Mouse (Mus musculus) adrenal gland, postnatal 25 days (tissue): Measurements from ENCODE around the gene Hemgn. TPM values are rescaled to one million over a fixed set of nuclear protein-coding genes. Genes with fewer than 3 reads are reported as not detected.
A peak's percentile ranks its signal among the peaks of the same experiment; 100 is the strongest.

Experiments
- DNase-seq: peaks from one replicate; pipeline ENCODE4 v3.0.0; 2021; ENCODE audit warnings: mixed read lengths
- long read RNA-seq: library from polyadenylated mRNA; stranded (forward); transcript quantifications from one replicate; pipeline ENCODE4 v2.0.0, GENCODE M21; 2021
- total RNA-seq: library from RNA; stranded (reverse); gene quantifications from 2 replicates; pipeline ENCODE4 v1.2.3, GENCODE M21; 2021

Hemgn gene
- total RNA-seq, result not detected in 2 replicates
- long read RNA-seq, result 0 reads

DNA sequence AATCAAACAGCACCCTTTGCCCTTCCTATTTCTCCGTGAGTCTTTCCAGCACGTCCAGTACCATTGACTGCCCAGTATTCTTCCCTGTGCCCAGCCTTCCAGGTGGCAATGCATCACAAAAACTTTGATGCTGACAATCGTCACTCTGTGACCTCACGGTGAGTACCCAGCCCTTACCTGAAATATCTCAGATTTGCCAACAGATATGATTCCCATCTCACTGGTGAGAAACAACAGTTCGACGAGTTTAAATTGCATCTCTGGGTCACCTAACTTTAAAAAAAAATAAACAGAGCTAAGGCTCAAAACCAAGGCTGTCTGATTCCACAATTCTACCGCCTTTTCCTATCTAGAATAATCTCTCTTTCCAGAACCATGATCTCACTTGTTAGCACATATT is at the start of gene Hemgn:
Gene Hemgn (minus strand): TSS at position 101 of the 400 bp plus-strand sequence.
- no peak for DNase-seq

DNA sequence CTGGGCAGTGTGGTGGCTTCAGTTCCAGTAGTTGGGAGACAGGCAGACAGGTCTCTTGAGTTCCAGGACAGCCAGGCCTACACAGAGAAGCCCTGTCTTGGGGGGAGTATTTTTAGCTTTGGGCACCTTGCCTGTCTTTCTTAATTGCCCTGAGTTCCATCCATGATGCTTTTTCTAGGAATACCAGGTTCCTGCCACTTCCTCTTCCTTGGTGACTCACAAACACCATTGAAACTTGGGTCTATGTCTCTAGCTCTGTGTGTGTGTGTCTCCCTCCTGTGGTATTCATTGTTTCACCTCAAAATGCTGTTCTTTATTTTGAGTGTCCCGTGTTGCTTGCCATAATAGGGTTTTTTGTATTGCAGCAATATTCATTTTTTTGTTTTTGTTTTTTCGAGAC is 45.1 kb upstream of the Hemgn start:
- no peak for DNase-seq

DNA sequence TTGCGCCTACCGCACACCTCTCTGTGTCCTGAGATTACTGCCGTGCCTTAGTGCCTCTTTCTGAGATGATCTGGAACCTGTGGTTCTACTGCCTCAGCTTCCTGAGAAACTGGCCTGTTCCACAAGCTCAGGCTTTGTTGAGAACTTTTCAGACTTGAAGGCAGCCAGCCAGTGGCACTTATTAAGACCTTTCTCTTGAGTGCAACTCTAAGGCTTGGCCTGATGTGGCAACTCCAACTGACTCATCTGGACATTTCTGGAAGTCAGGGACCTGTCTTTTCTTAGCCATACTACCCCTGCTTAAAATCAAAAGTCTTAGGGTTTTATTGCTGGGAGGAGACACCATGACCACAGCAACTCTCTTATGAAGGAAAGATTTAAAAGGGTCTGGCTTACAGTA is 43.9 kb upstream of the Hemgn start:
- DNase-seq, result no peak

DNA sequence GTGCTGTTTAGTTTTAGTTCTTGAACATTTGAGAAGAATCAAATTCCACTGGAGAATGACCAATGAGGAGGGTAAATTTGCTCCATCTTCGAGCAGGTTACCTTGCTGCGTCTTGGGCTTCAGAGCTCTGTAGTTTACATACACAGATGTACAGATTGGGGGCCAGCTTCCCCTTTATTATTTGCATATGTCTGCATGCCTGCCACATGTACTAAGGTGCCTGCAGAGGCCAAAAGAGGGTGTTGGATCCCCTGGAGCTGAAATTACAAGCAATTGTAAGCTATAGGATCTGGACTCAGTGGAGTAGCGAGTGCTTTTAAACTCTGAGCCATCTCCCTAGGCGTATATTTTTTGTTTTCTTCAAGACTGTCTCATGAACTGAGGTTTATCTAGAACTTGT is 43.5 kb upstream of the Hemgn start:
- no peak for DNase-seq

DNA sequence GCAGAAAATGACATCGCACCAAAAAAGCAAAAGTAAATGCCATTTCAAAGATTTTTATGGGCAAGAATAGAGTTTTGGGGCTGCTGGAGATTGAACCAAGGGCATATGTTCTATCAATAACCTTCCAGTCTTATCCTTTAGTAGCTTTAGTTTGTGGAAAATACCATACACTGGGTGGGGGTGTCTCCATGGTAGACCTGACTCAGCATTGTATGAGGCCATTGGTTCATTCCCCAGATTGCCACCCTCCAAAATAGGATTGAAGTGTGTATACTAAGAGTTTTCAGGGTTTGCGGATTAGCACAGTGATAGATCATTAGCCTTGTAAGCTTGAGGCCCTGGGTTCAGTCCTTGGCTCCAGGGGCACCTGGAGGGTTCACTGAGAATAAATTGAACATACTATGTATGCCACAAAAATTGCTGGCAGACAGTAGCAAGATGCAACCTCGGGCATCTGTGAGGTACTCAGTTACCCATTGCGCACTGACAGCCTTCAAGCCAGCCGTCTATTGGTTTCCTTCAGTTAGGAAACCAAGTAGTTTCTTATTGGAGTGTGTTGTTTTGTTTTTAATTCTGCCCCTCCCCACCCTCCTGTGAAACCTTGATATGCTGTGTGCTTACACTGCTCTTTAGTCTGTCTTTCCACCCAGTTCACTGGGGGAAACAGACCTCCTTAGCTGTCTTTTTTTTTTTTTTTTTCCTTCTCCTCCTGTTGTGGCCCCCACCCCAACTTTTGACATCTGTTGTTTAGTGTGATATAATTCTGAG is 41.0 kb upstream of the Hemgn start:
- DNase-seq, result no peak

DNA sequence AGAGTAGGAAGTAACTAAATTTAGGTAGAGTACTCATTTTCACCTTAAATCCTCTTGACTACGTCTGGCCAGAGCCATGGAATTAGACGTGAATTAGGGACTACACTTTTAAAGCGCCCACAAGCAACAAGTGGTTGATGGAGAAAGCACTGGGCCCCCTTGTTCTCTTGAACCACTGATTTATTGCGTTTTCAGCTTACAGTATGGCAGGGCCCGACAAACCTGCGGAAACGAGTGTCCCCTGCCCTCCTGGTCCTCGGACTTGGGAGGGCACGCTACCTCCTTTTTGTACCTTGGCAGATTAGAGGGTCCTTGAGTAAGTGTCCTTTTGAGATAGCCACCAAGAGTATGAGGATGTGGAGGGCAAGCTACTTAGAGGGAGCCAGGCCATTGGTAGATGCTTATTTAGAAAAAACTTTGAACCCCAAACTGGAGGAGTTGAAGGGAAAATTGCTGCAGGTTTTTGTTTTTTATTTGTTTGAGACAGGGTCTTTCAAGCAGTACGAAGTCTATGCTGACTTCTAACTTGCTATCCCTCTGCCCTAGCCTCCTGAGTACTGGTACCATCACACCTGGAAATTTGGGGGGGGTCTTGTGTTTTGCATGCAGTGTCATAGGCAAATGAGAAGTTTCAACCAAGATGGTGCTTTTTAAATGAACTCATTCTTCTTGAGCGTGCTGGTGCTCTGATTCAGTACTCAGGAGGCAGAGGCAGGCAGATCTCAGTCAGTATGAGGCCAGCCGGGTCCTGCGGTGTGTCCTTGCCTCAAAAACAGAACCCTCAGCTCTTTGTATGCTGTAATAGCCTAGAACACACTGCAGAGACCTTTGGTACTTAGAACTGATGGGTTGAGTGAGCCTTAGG is 39.8 kb upstream of the Hemgn start:
- no peak for DNase-seq

DNA sequence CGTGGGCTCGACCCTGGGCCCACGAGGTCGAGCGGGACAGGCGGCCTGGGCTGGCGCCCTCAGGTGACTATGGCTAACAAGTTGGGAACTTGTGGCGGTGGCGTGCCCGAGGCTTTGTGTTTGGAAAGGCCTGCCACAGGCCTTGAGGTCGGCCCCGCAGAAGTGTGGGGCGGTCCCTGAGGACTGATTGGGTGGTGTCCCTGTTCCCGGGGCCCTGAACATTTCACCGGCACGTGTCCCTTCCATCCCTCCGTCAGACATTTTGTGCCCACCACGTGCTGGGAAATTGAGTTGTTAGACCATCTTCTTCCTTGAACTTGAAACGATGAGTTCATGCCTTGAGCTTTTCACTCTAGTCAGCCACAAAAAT is 39.2 kb upstream of the Hemgn start:
- DNase-seq, result peak; percentile 66

DNA sequence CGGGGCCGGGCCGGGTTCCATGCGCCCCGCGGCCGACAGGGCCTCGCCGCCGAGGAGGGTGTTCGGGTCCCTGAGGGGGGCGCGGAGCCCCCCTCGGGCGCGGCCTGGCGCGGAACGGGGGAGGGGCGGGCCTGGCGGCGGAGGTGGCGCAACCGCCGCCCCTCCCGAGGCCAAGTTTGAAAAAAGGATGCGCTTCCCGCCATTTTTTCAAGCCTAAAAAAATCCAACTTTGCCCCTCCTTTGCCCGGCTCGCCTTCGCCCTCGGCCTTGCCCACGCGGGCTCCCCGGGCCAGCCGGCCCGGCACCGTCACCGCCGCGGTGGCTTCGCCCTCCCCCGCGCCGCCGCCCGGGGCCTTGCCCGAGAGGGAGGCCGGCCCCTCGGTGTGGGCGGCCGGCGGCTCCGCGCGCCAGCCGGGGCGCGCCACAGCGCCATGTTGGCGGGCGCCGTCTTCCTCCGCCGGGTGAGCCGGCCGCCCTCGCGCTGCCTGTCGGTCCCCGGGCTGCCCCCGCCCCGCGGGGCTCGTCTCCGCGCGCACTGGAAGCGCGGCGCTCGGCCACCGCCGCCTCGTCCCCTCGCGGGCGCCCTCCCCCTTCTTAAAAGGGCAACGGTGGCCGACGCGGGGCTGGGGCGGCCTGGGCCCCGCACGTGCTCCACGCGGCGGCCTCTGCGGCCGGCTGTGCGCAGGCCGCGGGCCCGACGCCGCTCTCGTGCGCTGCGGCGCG is 38.6 kb upstream of the Hemgn start:
- DNase-seq, result peak; percentile 70

DNA sequence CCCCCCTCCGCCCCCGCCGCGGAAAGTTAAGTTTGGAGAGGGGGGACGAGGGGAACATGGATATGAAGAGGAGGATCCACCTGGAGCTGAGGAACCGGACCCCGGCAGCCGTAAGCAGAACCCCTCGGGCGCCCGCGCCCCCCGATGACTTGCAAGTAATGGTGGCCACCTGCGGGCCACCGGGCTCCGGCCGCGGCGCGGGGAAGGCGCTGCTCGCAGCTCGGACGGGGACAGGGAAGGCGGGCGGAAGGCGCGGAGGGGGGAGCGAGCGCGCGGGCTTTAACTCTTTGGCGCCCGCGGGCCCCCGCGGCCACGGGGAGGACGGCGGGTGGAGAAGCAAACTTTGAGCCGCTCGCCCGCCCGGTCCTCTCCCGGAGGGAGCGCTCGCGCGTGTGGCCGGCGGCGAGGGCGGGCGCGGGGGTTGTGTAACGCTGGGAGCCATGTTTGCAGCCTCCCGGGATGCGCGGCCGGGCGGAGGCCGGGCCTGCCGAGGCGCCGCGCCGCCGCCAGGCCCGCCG is 38.0 kb upstream of the Hemgn start:
- DNase-seq, result peak; percentile 78

DNA sequence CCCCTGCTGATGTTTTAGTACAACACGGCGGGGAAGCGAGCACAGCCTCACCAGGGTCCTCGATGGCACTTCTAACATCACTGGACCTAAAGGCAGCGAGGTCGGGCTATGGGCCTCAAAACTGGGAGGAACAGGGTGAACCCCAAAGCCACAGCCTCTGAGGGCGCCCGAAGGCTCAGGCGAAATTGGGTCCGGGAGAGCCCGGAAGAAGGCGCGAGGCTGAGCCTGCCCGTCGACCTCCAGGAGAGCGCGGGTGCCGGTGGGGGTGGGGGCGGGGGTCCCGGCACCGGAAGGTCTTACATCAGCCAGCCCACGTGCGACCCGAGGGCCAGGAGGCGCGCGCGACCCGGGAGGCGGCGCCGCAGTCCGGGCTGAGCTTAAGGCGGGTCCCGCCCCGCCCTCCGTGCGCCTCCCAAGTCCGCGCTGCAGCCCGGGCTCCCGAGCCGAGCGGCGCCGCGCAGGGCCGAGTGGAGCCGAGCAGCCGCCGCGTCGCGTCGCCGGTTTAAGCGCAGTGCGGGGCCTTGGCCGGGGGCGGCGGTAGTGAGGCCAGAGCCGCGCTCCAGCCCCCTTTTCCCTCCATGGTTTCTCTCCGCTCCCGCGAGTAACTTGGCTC is 37.3 kb upstream of the Hemgn start, which contains the start of gene Anp32b:
Gene Anp32b (plus strand): TSS at position 384 of the 613 bp plus-strand sequence.
- peak; percentile 94 for DNase-seq

DNA sequence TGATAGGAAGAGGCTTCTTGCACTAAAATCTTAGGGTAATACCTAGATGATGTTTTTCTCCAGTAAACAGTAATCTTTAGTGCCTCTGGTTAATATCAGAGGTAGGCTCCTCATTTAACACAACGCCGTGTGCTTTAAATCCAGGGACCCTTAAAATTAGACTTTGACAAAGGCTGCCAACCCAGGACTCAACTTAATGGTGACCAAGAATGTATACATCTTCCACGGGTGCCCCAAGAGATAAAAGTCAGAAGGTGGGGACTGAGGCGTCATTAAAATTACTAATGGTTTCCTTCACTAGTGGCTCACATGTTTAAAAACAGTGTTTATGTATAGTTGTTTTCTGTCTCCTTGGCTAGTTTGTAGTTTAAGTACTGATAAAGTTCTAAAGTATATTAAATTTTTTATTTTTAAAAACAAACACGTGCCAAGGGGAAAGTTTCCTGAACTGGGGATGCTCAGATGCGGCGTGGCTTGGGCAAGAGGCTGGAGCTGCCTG is 36.8 kb upstream of the Hemgn start:
- no peak for DNase-seq

DNA sequence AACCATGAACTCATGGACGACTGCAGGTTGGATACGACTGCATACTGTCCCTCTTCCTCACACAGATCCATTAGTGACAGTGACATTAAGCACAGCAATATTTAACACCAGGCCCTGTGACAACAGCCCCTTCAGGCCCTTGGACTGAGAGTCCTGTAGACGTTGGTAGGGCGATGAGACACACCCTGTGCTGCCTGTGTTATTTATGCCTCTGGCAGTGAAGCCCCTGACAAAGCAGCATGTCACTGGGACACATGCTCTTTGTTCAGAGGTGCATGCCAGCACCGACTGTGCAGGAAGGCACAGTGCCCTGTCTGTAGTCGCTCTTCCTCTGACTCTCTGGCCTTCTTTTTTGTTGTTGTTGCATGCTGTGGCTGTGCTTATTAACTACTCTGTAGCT is 35.6 kb upstream of the Hemgn start:
- DNase-seq, result no peak

DNA sequence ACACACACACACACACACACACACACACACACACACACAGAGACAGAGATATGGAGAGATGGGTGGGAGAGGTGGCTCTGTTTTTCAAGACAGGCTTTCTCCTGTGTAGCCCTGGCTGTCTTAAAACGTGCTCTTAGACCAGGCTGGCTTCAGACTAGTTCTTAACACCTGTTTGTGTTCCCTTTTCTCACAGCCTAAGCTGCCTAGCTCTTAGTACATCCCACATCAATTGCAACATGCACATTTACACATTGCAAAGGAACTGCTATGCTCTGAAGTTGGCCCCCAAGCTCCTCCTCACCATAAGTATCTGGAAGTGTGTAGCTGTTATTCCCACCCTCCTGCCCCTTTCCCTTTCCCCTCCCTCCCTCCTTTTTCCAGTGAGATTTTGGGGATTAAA is 34.2 kb upstream of the Hemgn start:
- no peak for DNase-seq

DNA sequence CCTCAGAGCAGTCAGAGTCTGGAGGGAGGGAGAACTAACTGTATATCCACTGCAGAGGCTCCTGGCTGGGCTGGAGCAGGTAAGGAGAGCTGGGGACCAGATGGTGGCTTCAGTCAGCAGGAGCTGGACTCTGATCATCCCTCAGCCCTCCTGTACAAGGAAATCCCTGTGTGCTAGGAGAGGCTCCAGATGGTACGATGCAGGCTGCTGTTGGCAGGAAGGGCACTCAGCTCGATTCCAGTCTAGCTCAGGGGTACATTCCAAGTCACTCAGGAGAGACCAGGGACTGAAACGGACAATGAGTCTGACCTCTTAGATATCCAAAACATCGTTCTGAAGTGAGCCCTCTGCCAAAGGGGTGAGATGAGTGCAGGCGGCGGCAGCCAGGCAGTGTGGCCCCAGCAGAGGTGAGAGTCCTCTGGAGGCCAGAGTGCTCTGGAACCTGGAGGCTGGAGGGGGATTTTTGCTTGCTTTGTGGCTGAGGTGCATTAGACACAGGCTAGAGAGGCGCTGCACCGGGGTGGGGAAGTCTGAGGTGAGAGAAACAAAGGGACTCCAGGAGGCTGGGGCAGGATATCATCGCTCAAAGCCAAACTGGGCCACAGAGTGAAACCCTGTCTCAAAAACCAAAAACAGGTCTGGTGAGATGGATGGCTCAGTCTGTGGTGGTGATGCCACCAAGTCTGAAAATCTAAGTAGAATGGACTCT is 32.1 kb upstream of the Hemgn start:
- no peak for DNase-seq

DNA sequence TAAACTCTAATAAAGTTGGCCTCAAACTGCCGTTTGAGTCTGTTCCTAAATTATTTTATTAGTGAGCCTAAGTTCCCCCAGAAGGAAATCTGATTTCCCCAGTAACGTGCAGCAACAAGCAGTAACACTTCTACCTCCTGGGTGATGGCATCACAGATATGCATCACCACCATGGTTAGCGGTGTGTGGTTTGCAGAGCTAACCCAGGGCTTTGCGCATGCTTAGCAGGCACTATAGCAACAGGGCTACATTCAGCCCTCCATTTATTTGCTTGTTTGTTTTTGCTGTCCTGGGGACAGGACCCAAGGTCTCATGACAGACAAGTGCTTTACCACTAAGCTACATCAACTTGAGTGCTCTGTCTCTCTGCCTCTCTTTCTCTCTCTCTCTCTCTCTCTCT is 29.2 kb upstream of the Hemgn start:
- DNase-seq, result no peak

DNA sequence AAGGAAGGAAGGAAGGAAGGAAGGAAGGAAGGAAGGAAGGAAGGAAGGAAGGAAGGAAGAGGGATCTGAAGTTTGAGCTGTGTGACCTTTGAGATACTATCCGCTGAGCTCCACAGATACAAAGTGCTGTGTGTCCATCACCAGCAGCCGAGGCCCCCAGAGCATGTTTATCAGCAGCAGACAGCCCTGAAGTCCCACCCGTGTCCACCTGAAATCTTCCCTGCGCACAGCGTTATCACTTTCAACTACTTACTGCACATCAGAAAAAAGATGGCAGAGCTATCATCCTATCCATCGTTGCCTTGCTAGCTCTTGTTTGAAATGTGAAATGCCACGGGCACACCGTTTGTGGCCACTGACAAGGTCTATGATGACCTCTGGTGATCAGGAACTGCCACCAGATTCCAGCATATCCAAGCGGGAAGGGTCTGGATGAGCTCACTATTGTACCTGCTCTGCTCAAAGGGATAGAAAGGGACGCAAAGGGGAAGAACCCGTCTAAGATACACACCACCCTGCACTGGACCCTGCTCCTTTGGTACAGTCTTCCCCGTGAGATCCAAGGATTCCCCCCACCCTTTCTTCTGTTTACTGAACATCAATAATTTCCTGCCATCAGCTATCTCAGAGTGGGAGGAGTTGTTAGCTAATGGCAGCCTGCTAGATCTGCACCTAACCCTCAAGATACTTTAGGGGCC is 19.2 kb upstream of the Hemgn start:
- DNase-seq, result no peak

DNA sequence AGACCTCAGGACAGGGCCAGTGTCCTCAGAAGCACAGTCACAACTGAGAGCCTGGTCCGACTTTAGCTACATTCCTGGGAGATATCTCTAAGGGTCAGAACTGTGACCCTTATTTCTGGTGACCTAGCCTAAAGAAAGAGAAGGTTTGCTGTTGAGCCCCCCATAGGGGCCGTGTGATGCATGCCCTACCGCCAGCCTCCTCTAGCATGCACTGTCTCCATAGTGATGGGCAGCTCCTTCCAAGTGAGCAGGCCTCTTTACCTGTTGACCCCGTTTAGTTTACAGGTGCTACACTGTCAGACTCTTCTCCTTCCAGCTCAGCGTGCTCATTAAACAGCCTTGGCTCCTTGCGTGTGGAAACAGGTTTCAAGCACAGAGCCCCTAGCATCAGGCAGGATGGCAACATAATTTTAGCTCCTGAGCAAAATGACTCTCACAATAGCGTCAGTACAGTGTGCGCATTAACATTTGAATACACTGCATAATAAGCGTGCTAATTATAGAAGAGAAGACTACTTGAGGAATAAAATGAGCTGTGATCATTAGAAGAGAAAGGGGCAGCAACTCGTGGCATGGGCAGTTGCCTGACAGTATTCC is 15.7 kb upstream of the Hemgn start:
- DNase-seq, result no peak

DNA sequence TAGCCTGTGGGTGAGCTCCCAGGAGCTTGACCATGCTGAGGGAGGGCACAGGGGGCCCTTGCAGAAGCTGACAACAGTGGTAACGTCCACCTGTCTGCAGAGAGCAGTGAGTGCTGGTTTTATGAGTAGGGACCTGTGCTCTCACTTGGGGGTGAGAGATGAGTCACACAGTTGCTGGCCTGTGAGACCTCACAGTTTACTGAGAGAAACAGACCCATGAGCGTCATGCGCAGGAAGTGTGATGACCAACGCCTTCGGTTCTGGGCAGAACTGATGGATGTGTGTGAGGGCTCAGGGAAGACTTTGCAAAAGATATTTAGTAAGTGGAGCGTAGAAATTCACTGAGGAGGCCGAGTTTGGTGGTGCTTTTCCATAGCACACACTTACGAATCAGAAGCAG is 9.3 kb upstream of the Hemgn start:
- DNase-seq, result no peak

DNA sequence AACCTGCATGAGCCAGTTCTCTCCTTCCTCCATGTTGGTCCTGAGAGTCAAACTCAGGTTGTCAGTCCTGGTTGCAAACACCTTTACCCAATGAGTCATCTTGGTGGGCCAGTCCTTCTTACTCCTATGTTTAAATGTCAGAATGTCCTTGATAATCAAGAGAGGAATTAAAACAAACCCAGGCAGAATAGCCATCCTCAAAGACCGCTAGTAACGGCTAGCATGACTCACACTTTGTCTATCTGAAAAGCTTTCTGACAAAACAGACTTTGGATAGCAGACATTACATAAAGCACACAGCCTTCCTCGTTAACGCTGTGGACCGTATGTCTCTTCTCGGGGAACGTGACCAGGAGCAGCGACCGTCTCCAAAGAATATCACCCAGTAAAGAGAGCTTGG is 5.5 kb upstream of the Hemgn start:
- DNase-seq, result no peak

DNA sequence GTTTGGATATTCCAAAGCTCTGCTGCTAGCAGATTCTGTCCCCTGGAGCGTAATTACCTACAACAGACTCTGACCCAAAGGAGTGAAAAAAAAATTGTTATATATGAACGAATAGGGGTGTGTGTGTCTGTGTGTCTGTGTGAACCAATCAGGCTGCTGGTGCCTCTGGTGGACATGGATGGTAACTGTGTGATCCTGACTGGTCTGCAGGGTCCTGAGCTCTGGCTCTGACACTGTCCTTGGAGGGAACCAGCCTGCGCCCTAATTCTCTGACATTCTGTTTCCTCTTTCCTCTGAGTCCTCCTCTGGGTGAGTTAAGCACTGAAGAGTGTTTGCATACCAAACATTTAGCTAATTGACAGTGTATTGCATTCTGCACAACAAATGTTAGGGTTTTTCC is 4.2 kb upstream of the Hemgn start:
- peak; percentile 15 for DNase-seq
